Mouse (Mus musculus) yolk sac, embryonic 10.5 days (tissue): ENCODE data around the gene Erbb3.

Experiments
- DNase-seq: peaks from one replicate; pipeline ENCODE4 v3.0.0-alpha.2; 2017; ENCODE audit warnings: low spot score

The Erbb3 gene

DNA sequence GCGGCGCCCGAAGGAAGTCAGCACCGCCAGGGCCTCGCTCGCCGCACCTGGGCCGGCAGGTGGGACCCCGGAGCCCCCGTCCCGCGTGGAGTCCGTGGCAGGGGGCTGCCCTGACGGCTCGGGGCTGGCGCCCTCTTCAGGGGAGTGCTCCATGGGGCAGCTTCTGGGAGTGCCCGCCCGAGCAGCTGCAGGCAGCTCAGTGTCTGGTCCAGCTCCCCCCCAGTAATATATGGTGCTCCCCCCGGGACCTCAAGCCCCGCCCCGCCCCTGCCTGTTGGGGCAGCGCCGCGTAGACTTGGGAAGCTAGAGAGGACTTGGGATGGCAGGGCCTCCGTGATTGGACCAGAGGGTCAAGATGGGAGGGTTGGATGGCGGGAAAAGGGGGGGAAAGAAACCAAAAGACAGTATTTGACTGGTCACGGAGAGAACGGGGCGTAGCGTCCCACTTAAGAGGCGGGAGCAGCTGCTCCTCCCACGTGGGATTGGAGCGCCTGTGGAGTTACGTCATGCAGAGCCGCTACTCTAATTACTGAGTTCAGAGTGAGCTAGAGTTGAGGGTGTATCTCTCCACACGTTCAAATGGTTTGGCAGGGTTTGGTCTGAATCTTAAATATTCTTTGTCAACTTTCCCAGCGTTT is 63.7 kb downstream of the Erbb3 start, which contains the start of gene Esyt1:
Gene Esyt1, minus strand, starts transcription at position 201 of the 638 bp plus-strand sequence.
- DNase-seq = peak; percentile 98

DNA sequence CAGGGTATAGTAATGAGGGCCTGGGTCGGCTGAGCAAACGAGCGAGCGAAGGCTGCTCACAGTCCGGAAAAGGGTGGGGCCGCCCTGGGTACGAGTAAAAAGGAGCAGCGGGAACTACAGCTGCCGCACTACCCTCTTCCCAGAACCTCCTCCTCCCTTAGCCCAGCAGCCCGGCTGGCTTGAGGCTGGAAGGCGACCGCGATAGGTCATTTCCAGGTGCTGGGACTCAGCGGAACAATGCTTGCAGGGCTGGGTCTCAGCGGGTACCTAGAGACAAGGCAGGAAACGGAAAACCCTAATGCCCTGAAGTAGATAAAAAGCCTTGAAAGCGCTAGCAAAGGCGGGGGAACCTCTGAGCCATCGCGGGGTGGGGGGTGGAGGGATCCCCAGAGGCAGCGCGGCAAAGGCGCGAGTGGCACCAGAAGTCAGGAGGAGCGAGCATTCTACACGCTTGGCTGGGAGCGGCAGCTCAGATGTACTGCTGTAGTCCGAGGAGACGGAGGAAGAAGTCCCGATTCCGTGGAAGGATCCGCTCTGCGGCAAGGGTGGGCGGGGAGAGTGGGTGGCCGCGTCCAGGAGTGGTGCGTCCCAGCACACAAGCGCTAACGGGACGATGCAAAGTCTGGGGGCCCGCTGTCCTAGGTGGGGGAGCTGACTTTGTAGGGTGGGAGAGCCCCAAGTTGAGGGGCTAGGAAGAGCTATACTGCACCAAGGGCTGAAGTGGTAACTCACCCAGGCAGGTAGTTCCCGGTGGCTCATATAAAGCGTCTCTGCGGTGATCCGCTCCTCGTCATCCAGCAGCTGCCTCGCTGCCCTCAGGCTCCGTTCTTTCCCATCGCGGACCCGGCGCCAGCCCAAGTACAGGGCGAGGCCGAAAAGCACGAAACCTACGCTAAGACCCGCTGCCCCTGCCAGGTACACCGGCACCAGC is 64.5 kb downstream of the Erbb3 start:
- peak; percentile 62 for DNase-seq

DNA sequence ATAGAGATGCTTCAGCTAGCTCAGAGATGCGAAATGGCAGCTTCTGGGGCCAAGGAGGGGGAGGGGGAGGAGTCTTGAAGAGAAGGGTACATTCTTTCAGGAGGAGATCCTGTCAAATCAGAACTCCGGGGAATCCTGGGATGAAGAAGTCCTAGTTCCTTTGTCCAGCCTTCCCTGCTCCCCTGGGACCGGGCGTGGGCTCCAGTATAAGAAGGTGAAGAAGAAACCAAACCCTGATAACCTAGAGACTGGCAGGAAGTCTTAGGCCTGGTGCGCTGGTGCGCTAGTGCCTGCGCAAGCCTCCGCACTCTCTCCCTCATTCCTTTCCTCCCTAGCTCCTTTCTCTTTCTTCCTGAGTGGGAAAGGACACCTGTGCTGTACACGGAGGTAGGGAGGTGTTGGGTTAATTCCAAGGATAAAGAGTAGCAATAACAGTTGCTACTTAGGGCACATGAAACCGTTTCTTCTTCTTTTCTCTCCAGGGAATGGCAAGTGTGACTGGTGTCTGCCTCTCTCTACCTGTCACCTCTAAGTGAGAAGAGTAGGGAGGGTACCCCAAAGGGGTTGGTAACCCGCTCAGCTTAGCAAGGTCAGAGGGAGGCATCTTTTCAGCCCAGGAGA is 65.2 kb downstream of the Erbb3 start:
- no peak for DNase-seq

DNA sequence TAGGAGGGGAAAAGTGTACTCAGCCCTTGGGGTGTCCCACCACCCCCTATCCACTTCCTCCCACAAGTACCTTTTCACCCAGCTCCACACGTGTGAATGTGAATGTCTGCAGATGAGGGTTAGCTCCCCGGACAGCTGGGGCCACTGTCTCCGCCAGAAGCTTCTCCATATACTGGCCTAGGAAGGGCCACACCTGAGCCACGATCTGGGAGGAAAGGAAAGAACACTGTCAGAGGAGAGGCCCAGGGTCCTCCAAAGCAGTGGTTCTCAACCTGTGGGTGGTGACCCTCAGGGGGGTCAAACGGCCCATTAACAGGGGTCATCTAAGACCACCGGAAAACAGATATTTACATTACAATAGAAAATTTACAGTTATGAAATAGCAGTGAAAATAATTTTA is 67.1 kb downstream of the Erbb3 start:
- DNase-seq = no peak

DNA sequence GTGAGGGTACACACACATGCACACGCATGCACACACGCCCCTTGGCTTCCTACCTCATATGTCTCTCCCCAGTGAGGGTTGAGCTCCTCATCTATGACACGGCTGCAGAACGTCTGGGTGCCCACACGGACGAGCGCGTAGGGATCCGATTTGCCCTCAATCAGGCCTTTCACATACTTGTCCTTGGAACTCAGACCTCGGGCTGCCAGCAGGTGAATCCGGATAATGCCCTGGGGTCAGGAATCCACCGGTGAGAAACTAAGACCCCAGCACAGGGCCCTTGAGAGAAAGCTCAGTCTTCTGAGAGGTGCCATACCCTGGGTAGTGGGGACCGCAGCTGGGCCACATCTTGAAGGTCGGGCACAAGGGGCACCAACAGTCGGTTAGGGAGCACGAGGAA is 68.9 kb downstream of the Erbb3 start:
- no peak for DNase-seq

DNA sequence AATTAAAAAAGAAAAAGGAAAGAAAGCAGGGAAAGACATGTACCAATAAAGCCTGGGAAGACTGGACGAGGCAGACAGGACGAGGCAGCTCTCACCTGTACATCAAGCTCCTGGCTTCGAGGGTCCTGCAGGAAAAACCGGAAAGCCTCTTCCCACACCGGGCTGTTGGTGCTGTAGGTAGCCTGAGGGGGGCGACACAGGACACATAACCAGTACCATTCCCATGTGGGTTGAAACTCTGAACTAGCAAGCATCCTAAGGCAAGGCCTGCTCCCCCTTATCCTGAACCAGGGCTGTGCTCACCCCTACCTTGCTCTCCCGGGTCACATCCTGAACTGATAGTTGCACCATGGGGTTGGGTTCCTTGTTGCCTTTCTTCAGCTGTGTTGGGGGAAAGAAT is 70.6 kb downstream of the Erbb3 start:
- DNase-seq = no peak
